Mouse (Mus musculus) lung, embryonic 14.5 days (tissue): ENCODE results near the gene Rflnb. TPM values are rescaled to one million over a fixed set of nuclear protein-coding genes. Genes with fewer than 3 reads are reported as not detected.
A peak's percentile ranks its signal among the peaks of the same experiment; 100 is the strongest.

Source experiments
- ATAC-seq: fragments of 200-750 bp; cut with Nextera tagmentation; 2 replicates; pipeline ENCODE4 v1.8.0; 2017; ENCODE audit warnings: mild to moderate bottlenecking, moderate TSS enrichment, moderate library complexity; ENCODE audit not compliant: insufficient read depth
- DNase-seq: peaks from one replicate; pipeline ENCODE4 v3.0.0-alpha.2; 2015
- H3K27ac ChIP-seq: fragments of 300-500 bp; sonication (generic); 2 replicates; pipeline ENCODE4 v1.5.1; 2014; ENCODE audit warnings: low read depth, mild to moderate bottlenecking, moderate library complexity
- H3K27me3 ChIP-seq: fragments of 300-500 bp; sonication (generic); 2 replicates; pipeline ENCODE4 v1.6.1; 2014; ENCODE audit warnings: low read length, control low read depth; ENCODE audit not compliant: insufficient read depth
- H3K36me3 ChIP-seq: fragments of 300-500 bp; sonication (generic); 2 replicates; pipeline ENCODE4 v1.6.1; 2014; ENCODE audit warnings: control low read depth; ENCODE audit not compliant: insufficient read depth
- H3K4me1 ChIP-seq: fragments of 300-500 bp; sonication (generic); 2 replicates; pipeline ENCODE4 v1.6.1; 2014; ENCODE audit warnings: antibody characterized with exemption, control low read depth; ENCODE audit not compliant: insufficient read depth
- H3K4me2 ChIP-seq: fragments of 300-500 bp; sonication (generic); 2 replicates; pipeline ENCODE4 v1.6.1; 2014; ENCODE audit warnings: mild to moderate bottlenecking
- H3K4me3 ChIP-seq: fragments of 300-500 bp; sonication (generic); 2 replicates; pipeline ENCODE4 v1.5.1; 2014; ENCODE audit warnings: low read depth, low read length
- H3K9ac ChIP-seq: fragments of 300-500 bp; sonication (generic); 2 replicates; pipeline ENCODE4 v1.6.1; 2014
- H3K9me3 ChIP-seq: fragments of 300-500 bp; sonication (generic); 2 replicates; pipeline ENCODE4 v1.6.1; 2016; ENCODE audit warnings: low read depth, low read length, control low read depth
- CTCF ChIP-seq: IDR thresholded peaks from 2 replicates; pipeline ENCODE4 v1.5.1; 2016; ENCODE audit warnings: antibody characterized with exemption, low read depth
- WGBS: fragments of 180-500 bp; shearing (Covaris S2); extraction: QIAGEN DNeasy Blood & Tissue Kit; methylation state at CpG from one replicate; pipeline ENCODE4 v1.1.7; 2014; 5-methylcytosine and 5-hydroxymethylcytosine counted together
- polyA plus RNA-seq: library from polyadenylated mRNA; unstranded; fragments of >200 nt; fragmentation: Nextera tagmentation; extraction: Ambion mirVana; gene quantifications from 2 replicates; pipeline ENCODE4 v1.2.1, GENCODE M21; 2014

The Rflnb gene
- polyA plus RNA-seq, 1 experiment from 2014 or later = 51.0 TPM

DNA sequence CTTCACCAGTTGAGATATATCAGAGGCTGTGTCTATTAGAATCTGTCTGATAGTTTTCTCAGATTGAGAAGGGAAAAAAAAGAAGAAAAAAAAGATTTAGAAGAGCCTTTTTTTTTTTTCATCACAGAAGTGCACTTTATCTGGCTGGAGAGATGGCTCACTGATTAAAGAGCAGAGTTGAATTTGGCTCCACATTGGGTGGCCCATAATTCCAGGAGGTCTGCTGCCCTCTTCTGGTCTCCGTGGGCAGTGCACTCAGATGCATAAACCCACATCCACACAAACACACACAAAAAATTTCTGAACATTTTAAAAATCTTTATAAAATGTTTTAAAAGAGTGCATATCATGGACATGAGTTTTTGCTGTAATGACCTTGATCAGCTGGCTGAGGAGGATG is 53.6 kb downstream of the Rflnb start:
- peaks cover 4% of the 10 kb centered on the region; the same call in 1 of the 2 replicates for H3K9me3 ChIP-seq
- H3K27me3 ChIP-seq = no peaks in the 10 kb centered on the region
- H3K4me1 ChIP-seq = no peaks in the 10 kb centered on the region
- WGBS = 85% methylated on average over 1 of the region's 1 CpGs
- DNase-seq (peak; percentile 51), ATAC-seq (no peak)
- H3K9ac ChIP-seq = no peak overlapping the region
- no peak overlapping the region for H3K27ac ChIP-seq
- H3K4me3 ChIP-seq = no peak overlapping the region
- H3K4me2 ChIP-seq = no peak overlapping the region
- TF ChIP-seq CTCF = peak; percentile 60
- H3K36me3 ChIP-seq = no peaks in the 10 kb centered on the region

DNA sequence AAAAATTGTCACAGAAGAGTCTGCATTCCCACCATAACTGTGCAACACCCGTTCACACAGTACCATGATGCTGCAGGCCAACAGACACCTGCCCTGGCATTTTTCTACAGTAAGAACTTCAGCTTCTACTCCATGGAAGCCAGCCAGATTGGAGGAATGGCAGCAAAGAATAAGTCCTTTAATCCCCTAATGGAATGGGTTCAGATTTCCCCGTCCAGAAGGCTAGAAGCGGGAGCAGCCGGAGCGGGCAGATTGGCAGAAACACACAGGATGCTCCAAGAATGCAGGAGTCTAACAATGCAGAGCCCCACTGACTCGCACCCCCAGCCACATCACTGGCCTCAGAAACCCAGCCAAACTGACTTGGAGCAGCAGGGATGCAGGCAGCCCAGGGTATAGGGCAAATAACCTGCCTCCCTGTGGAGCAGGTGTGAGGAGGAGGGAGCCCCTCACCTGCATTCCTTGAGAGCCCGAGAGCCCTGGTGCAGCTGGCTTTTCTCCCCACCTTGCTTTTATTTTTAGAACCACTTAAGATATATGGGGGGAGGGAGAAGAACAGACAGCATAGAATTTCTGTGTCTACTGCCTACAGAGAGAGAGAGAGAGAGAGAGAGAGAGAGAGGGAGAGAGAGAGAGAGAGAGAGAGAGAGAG is 54.5 kb downstream of the Rflnb start:
- peak; percentile 55 for DNase-seq

DNA sequence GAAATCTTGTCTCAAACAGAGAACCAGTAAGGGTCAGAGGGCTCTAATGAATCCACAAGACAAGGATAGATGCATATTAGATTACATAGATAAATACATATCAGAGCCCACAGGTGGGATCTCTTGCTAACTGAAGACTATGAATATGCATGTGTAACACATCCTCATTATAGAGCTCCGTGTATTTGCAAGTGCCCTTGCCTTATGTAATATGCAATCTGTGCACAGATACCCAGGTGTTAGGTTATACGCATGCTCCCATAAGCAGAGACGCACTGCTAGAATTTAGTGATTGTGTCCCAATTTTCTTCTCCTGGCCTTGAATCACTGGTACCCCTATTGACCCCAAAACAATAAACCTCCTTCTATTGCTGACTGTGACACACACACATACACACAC is 55.4 kb downstream of the Rflnb start:
- Histone ChIP-seq H3K27me3 (no peaks in the 10 kb centered on the region), H3K4me3 (no peak overlapping the region), H3K27ac (peak overlapping the region; percentile 71; the same call in 1 of the 2 replicates), H3K4me2 (no peak overlapping the region), H3K4me1 (no peaks in the 10 kb centered on the region), H3K9me3 (peaks cover 4% of the 10 kb centered on the region; the same call in 1 of the 2 replicates), H3K9ac (no peak overlapping the region), H3K36me3 (no peaks in the 10 kb centered on the region)
- no peak for TF ChIP-seq CTCF
- DNase-seq (no peak), ATAC-seq (no peak)
- 84% methylated on average over 3 of the region's 3 CpGs for WGBS

More for the DNA sequence above, 54.5 kb downstream of the Rflnb start:
- no peak overlapping the region for H3K4me3 ChIP-seq
- no peaks in the 10 kb centered on the region for H3K36me3 ChIP-seq
- peaks cover 4% of the 10 kb centered on the region; the same call in 1 of the 2 replicates for H3K9me3 ChIP-seq
- H3K4me1 ChIP-seq = no peaks in the 10 kb centered on the region
- H3K27ac ChIP-seq = peak overlapping the region; percentile 71
- 20% methylated on average over 7 of the region's 7 CpGs for WGBS
- H3K9ac ChIP-seq = no peak overlapping the region
- peak; percentile 66 for ATAC-seq
- no peak for TF ChIP-seq CTCF
- no peaks in the 10 kb centered on the region for H3K27me3 ChIP-seq
- peak overlapping the region; percentile 4; the same call in 1 of the 2 replicates for H3K4me2 ChIP-seq

DNA sequence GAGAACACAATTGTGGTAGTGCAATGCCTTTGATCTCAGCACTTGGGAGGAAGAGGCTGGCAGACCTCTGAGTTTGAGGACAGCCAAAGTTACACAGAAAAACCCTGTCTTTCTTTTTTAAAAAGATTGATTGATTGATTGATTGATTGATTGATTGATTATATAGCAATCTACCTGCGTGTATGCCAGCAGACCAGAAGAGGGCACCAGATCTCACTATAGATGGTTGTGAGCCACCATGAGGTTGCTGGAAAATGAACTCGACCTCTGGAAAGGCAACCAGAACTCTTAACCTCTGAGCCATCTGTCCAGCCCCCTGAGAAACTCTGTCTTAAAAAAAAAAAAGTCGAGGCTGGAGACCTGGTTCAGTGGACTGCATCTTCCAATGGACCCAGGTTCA is 57.0 kb downstream of the Rflnb start:
- no peak for ATAC-seq
- Histone ChIP-seq H3K27me3 (peaks cover 14% of the 10 kb centered on the region), H3K9me3 (peaks cover 4% of the 10 kb centered on the region; the same call in 1 of the 2 replicates), H3K9ac (no peak overlapping the region), H3K4me1 (no peaks in the 10 kb centered on the region), H3K4me2 (no peak overlapping the region), H3K36me3 (no peaks in the 10 kb centered on the region), H3K4me3 (no peak overlapping the region), H3K27ac (no peak overlapping the region)
- 21% methylated on average over 3 of the region's 3 CpGs for WGBS
- no peak for DNase-seq
- TF ChIP-seq CTCF = peak; percentile 23; the same call in 1 of the 2 replicates

Other genes starting within 250 kb of the Rflnb start
- gene Doc2b, start 231.7 kb downstream of the Rflnb start, polyA plus RNA-seq = 1.1 TPM in 2 replicates
- gene Rph3al, start 89.4 kb downstream of the Rflnb start, polyA plus RNA-seq = 5.3 and 6.7 TPM in 2 replicates
- 1.6 and 2.2 TPM in 2 replicates for gene 1700016K19Rik, start 27.9 kb downstream of the Rflnb start, polyA plus RNA-seq
- gene Vps53, start 151.9 kb upstream of the Rflnb start, polyA plus RNA-seq = 34.5 and 35.6 TPM in 2 replicates
- 38.3 and 39.8 TPM in 2 replicates for gene Fam57a, start 151.9 kb upstream of the Rflnb start, polyA plus RNA-seq
- gene Dbil5, start 189.8 kb upstream of the Rflnb start, polyA plus RNA-seq = 0.60 and 1.6 TPM in 2 replicates
- 45.6 and 45.8 TPM in 2 replicates for gene Gemin4, start 189.9 kb upstream of the Rflnb start, polyA plus RNA-seq
- 21.7 and 24.3 TPM in 2 replicates for gene Mrm3, start 215.9 kb upstream of the Rflnb start, polyA plus RNA-seq
- 131 and 152 TPM in 2 replicates for gene Glod4, start 215.9 kb upstream of the Rflnb start, polyA plus RNA-seq